Mouse (Mus musculus) bone marrow, adult 2 months (tissue): Measurements from ENCODE around the gene Speer4c. TPM values are rescaled to one million over a fixed set of nuclear protein-coding genes. Genes with fewer than 3 reads are reported as not detected.
"Not testable (repeated sequence)": the region's sequence is repeated elsewhere in the genome, so short reads cannot be mapped to it uniquely, and the experiment has no call there.

Source experiments
- H3K27ac ChIP-seq: fragments of 200-500 bp; 2 replicates; pipeline ENCODE4 v1.5.1; 2012; ENCODE audit warnings: low read depth, mild to moderate bottlenecking, control low read depth, inconsistent platforms, low read length; ENCODE audit not compliant: control insufficient read depth, poor library complexity, insufficient read depth
- H3K4me1 ChIP-seq: fragments of 200-500 bp; 2 replicates; pipeline ENCODE4 v1.6.1; 2011; ENCODE audit warnings: low read length; ENCODE audit not compliant: control insufficient read depth, insufficient read depth
- H3K4me3 ChIP-seq: fragments of 200-500 bp; replicated peaks from 2 replicates; pipeline ENCODE3; 2011; ENCODE audit warnings: mild to moderate bottlenecking, low read depth, low read length, control low read depth; ENCODE audit not compliant: control insufficient read depth
- CTCF ChIP-seq: fragments of 200-500 bp; IDR thresholded peaks from 2 replicates; pipeline ENCODE4 v1.5.1; 2011; ENCODE audit warnings: low read length, control low read depth; ENCODE audit not compliant: control insufficient read depth, insufficient read depth
- POLR2A ChIP-seq: fragments of 200-500 bp; IDR thresholded peaks from 2 replicates; pipeline ENCODE4 v1.6.1; 2011; ENCODE audit warnings: low read depth, mild to moderate bottlenecking, control low read depth, low read length, borderline replicate concordance; ENCODE audit not compliant: control insufficient read depth
- WGBS: fragments of 180-500 bp; shearing (Covaris S2); methylation state at CpG from one replicate; pipeline ENCODE4 v1.1.7; 2018; 5-methylcytosine and 5-hydroxymethylcytosine counted together
- polyA plus RNA-seq: library from polyadenylated mRNA; stranded (reverse); fragments of >200 nt; gene quantifications from 2 replicates; pipeline ENCODE4 v1.2.4, GENCODE M21; 2011; ENCODE audit warnings: low replicate concordance; ENCODE audit not compliant: missing spikeins, insufficient read depth, insufficient read length

Speer4c gene
- polyA plus RNA-seq, result 1.2 TPM in 1 of 2 replicates, not detected in the other

- H3K4me1 ChIP-seq, H3K27ac ChIP-seq, H3K4me3 ChIP-seq: not testable (repeated sequence)
Measured at GRCm38 (mm10) chr5:15714171-15714570, at the start of gene Speer4c. TSS of gene Speer4c (minus strand) at chr5:15714271.

GRCm38 (mm10) chr5:15747478-15748255 is 33.6 kb upstream of the Speer4c start:
- H3K27ac ChIP-seq, result no peak overlapping the region
- WGBS, result 69% methylated on average over 4 of the region's 4 CpGs
- TF ChIP-seq CTCF, result no peak
- no peak for TF ChIP-seq POLR2A
- H3K4me3 ChIP-seq, result no peak overlapping the region
- no peaks in the 10 kb centered on the region for H3K4me1 ChIP-seq

GRCm38 (mm10) chr5:15734097-15734867 is 20.2 kb upstream of the Speer4c start:
- no peak for TF ChIP-seq POLR2A
- TF ChIP-seq CTCF, result no peak
- no peaks in the 10 kb centered on the region for H3K4me1 ChIP-seq
- WGBS, result 52% methylated on average over 3 of the region's 3 CpGs
- no peak overlapping the region for H3K4me3 ChIP-seq
- H3K27ac ChIP-seq, result no peak overlapping the region

- WGBS, result 22% methylated on average over 5 of the region's 5 CpGs
- not testable (repeated sequence) for H3K4me1 ChIP-seq, H3K27ac ChIP-seq, H3K4me3 ChIP-seq
Measured at GRCm38 (mm10) chr5:15702891-15703290, 11.2 kb downstream of the Speer4c start.

- 28% methylated on average over 2 of the region's 2 CpGs for WGBS
- not testable (repeated sequence) for H3K4me1 ChIP-seq, H3K27ac ChIP-seq, H3K4me3 ChIP-seq
Measured at GRCm38 (mm10) chr5:15697719-15698118, 16.4 kb downstream of the Speer4c start.

GRCm38 (mm10) chr5:15691849-15692248 is 22.2 kb downstream of the Speer4c start:
- not testable (repeated sequence) for H3K4me1 ChIP-seq, H3K27ac ChIP-seq, H3K4me3 ChIP-seq
- 70% methylated on average over 4 of the region's 4 CpGs for WGBS

- H3K27ac ChIP-seq, H3K4me1 ChIP-seq, H3K4me3 ChIP-seq: not testable (repeated sequence)
- WGBS, result 77% methylated on average over 4 of the region's 4 CpGs
Measured at GRCm38 (mm10) chr5:15690822-15691221, 23.2 kb downstream of the Speer4c start.

GRCm38 (mm10) chr5:15689659-15690213 is 24.3 kb downstream of the Speer4c start:
- not testable (repeated sequence) for H3K4me1 ChIP-seq, H3K4me3 ChIP-seq, H3K27ac ChIP-seq
- 67% methylated on average over 6 of the region's 6 CpGs for WGBS

- not testable (repeated sequence) for H3K27ac ChIP-seq
- WGBS, result 54% methylated on average over 4 of the region's 4 CpGs
Measured at GRCm38 (mm10) chr5:15688874-15689658, 25.0 kb downstream of the Speer4c start.

GRCm38 (mm10) chr5:15681301-15682035 is 32.6 kb downstream of the Speer4c start:
- 73% methylated on average over 8 of the region's 10 CpGs for WGBS
- not testable (repeated sequence) for H3K4me1 ChIP-seq, H3K27ac ChIP-seq, H3K4me3 ChIP-seq

More at GRCm38 (mm10) chr5:15688874-15689658, 25.0 kb downstream of the Speer4c start:
- not testable (repeated sequence) for H3K4me3 ChIP-seq, H3K4me1 ChIP-seq

- WGBS, result 58% methylated on average over 13 of the region's 13 CpGs
Measured at GRCm38 (mm10) chr5:15679980-15680949, 33.8 kb downstream of the Speer4c start.

More at GRCm38 (mm10) chr5:15679980-15680949, 33.8 kb downstream of the Speer4c start:
- not testable (repeated sequence) for H3K4me1 ChIP-seq, H3K4me3 ChIP-seq, H3K27ac ChIP-seq
